Mouse (Mus musculus): ENCODE measurements around the gene Epha3. TPM values are rescaled to one million over a fixed set of nuclear protein-coding genes. Genes with fewer than 3 reads are reported as not detected.

Epha3 gene
- polyA plus RNA-seq, 1 experiment from 2014 or later: 51.8 TPM

DNA sequence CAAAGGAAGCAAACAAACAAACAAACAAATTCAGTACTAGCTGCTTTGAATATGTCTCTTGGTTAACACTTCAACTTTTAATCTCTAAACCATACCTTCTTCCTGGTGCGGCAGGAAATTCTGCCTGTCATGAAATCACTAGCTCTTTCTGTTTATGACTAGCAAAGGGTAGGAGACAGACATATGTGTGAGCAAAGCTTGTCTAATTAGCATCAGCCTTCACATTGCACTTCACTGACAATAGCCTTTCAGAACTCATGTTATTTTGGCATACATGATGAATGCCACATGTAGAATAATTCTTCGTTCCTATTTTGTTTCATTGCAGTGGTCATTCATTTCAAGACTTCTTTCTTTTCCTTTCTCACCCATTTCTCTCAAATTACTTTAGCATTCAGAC, 357.5 kb downstream of the Epha3 start:
- peaks cover 29% of the 10 kb centered on the region for H3K4me1 ChIP-seq
- H3K27ac ChIP-seq: no peak overlapping the region
- H3K27me3 ChIP-seq (ENCODE audit: poor library complexity, severe bottlenecking): no peaks in the 10 kb centered on the region
- H3K9me3 ChIP-seq: no peaks in the 10 kb centered on the region
- DNase-seq (ENCODE audit: extremely low spot score, low spot score): no peak
- no peaks in the 10 kb centered on the region for H3K36me3 ChIP-seq (replicated peaks)
- 80% methylated on average over 2 of the region's 2 CpGs for WGBS
- no peak overlapping the region for H3K4me3 ChIP-seq

DNA sequence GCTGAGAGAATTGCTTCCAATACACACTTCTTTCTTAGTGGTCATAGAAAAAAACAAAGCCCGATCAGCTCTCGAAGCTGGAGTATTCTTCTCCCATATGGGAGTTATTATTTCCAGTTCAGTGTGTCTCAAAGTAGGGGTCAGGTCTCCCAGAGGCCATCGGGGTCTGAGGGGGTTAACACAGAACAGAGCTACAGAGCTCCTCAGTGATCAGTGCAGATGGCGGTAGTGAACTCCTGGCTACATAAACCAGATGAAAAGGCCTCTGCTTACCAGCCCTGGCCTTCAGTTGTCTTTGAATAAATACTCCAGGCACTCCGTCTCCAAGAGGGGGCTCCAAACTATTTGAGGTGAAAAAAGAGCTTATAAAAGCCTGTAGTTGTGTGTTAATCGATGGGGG, 362.5 kb downstream of the Epha3 start:
- 10% methylated on average over 6 of the region's 6 CpGs for WGBS
- H3K27me3 ChIP-seq (ENCODE audit: poor library complexity, severe bottlenecking): no peaks in the 10 kb centered on the region
- peak; percentile 78 for DNase-seq (ENCODE audit: extremely low spot score, low spot score)
- no peaks in the 10 kb centered on the region for H3K36me3 ChIP-seq (replicated peaks)
- no peak overlapping the region for H3K4me3 ChIP-seq
- peak overlapping the region; percentile 81 for H3K27ac ChIP-seq
- H3K4me1 ChIP-seq: peaks cover 48% of the 10 kb centered on the region
- H3K9me3 ChIP-seq: no peaks in the 10 kb centered on the region

DNA sequence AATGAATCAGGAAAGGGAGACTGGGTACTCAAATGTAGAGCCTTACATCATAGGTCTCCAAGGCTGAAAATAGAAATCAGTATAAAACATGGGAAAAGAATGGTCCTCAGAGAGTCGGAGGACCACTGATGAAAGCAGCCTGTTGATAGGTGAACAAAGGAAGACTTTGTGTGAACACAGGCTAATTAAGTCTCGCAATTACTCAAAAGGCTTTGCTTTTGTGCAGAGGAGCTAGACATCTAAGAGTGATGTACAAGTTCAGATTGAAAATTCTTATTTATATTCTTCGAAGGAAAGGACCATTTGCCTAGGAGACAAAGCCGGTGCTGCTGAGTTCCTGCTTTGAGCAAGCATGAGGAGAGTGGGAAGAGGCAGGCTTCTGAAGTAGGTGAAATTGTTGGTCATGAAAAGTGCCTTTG, 363.0 kb downstream of the Epha3 start:
- Histone ChIP-seq H3K4me3 (no peak overlapping the region), H3K27ac (peak overlapping the region; percentile 81), H3K27me3 (ENCODE audit: poor library complexity, severe bottlenecking) (no peaks in the 10 kb centered on the region), H3K4me1 (peaks cover 44% of the 10 kb centered on the region), H3K36me3 (replicated peaks) (no peaks in the 10 kb centered on the region), H3K9me3 (no peaks in the 10 kb centered on the region)
- peak; percentile 36 for DNase-seq (ENCODE audit: extremely low spot score, low spot score)
- 20% methylated on average over 4 of the region's 4 CpGs for WGBS

All from forebrain, embryonic 10.5 days (tissue).